Mouse (Mus musculus) midbrain, embryonic 12.5 days (tissue): ENCODE measurements around the gene Tldc1. TPM values are rescaled to one million over a fixed set of nuclear protein-coding genes. Genes with fewer than 3 reads are reported as not detected.

Experiments
- ATAC-seq: fragments of 200-750 bp; cut with Nextera tagmentation; 2 replicates; pipeline ENCODE4 v1.8.0; 2017; ENCODE audit warnings: low read depth, moderate TSS enrichment, moderate library complexity; ENCODE audit not compliant: low FRiP score
- H3K27ac ChIP-seq: fragments of 300-500 bp; sonication (generic); replicated peaks from 2 replicates; pipeline ENCODE4 v1.5.1; 2016; ENCODE audit warnings: mild to moderate bottlenecking
- H3K27me3 ChIP-seq: fragments of 300-500 bp; sonication (generic); 2 replicates; pipeline ENCODE4 v1.6.1; 2016; ENCODE audit warnings: mild to moderate bottlenecking
- H3K36me3 ChIP-seq: fragments of 300-500 bp; sonication (generic); 2 replicates; pipeline ENCODE4 v1.6.1; 2016
- H3K4me1 ChIP-seq: fragments of 300-500 bp; sonication (generic); 2 replicates; pipeline ENCODE4 v1.6.1; 2016
- H3K4me2 ChIP-seq: fragments of 300-500 bp; sonication (generic); replicated peaks from 2 replicates; pipeline ENCODE4 v1.6.1; 2016; ENCODE audit warnings: mild to moderate bottlenecking, moderate library complexity
- H3K4me3 ChIP-seq: fragments of 300-500 bp; sonication (generic); 2 replicates; pipeline ENCODE4 v1.5.1; 2016; ENCODE audit warnings: mild to moderate bottlenecking
- H3K9ac ChIP-seq: fragments of 300-500 bp; sonication (generic); replicated peaks from 2 replicates; pipeline ENCODE4 v1.6.1; 2016; ENCODE audit warnings: mild to moderate bottlenecking, moderate library complexity
- H3K9me3 ChIP-seq: fragments of 300-500 bp; sonication (generic); 2 replicates; pipeline ENCODE4 v1.6.1; 2016; ENCODE audit warnings: mild to moderate bottlenecking
- WGBS: fragments of 180-500 bp; shearing (Covaris S2); methylation state at CpG from one replicate; pipeline ENCODE4 v1.1.7; 2016; 5-methylcytosine and 5-hydroxymethylcytosine counted together
- polyA plus RNA-seq: library from polyadenylated mRNA; unstranded; fragments of >200 nt; fragmentation: Nextera tagmentation; extraction: Ambion mirVana; gene quantifications from 2 replicates; pipeline ENCODE4 v1.2.1, GENCODE M21; 2016

Tldc1 gene
- polyA plus RNA-seq, 1 experiment from 2014 or later = 10.3 TPM

DNA sequence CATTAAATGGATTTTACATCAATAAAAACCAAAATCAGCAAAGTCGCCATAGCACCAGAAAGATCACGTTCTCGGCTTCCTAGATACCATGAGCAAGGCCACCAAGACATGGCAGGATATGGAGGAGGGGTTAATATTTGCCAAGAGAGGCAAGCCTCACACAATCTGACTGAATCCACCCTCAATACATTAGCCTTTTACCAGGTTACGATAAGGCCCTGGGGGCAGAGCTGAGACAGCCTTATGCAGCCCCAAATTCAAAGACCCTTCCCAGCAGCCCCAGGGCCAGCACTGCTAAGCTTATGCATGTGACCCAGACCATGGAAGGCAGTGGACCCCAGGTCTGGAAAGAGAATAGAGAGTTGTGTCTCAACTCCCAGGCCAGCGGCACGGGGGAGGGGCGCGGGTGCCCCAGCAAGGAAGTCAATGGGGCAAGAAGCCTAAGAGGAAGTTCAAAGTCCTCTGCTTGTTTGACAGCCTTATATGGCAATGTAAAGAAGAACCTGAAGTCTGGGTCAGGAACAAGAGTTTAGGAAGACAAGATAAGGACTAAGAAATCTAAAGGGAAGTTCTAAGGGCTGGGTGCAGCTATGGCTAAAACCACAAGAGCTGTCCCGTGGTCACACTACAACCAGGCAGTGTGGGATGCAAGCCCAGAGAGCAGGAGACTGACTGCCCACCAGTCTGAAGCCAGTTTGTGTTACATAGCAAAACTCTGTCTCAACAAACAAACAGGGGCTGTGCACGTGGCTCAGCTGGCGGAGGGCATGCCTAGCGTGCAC lies 34.6 kb upstream of the Tldc1 start:
- WGBS = 73% methylated on average over 12 of the region's 12 CpGs
- peaks cover 33% of the 10 kb centered on the region for H3K36me3 ChIP-seq
- H3K27ac ChIP-seq = peak overlapping the region; percentile 17; the same call in 1 of the 2 replicates
- H3K4me2 ChIP-seq = no peak overlapping the region
- no peak overlapping the region for H3K4me3 ChIP-seq
- no peaks in the 10 kb centered on the region for H3K9me3 ChIP-seq
- peaks cover 60% of the 10 kb centered on the region for H3K4me1 ChIP-seq
- ATAC-seq = no peak
- H3K9ac ChIP-seq = no peak overlapping the region
- no peaks in the 10 kb centered on the region for H3K27me3 ChIP-seq

DNA sequence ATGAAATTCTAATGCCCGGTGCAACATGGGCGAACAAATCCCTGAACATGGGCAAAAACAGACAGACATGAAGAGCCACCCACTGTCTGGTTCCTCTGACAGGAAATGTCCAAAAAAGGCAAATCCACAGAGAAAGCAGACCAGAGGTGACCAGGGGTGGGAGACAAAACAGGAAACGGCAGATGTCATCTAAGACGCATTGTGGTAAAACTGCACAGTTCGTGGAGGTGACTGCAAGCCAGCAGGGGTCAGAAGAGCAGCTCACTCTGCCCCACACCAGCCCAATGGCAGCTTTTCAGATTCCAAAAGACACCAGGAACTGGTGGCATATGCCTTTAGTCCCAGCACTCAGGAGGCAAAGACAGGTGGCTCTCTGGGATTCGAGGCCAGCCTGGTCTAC lies 33.7 kb upstream of the Tldc1 start:
- peaks cover 53% of the 10 kb centered on the region for H3K4me1 ChIP-seq
- no peak overlapping the region for H3K9ac ChIP-seq
- H3K36me3 ChIP-seq = peaks cover 33% of the 10 kb centered on the region
- H3K9me3 ChIP-seq = no peaks in the 10 kb centered on the region
- H3K4me2 ChIP-seq = no peak overlapping the region
- no peak overlapping the region for H3K4me3 ChIP-seq
- no peak overlapping the region for H3K27ac ChIP-seq
- WGBS = 53% methylated on average over 6 of the region's 6 CpGs
- ATAC-seq = no peak
- no peaks in the 10 kb centered on the region for H3K27me3 ChIP-seq

DNA sequence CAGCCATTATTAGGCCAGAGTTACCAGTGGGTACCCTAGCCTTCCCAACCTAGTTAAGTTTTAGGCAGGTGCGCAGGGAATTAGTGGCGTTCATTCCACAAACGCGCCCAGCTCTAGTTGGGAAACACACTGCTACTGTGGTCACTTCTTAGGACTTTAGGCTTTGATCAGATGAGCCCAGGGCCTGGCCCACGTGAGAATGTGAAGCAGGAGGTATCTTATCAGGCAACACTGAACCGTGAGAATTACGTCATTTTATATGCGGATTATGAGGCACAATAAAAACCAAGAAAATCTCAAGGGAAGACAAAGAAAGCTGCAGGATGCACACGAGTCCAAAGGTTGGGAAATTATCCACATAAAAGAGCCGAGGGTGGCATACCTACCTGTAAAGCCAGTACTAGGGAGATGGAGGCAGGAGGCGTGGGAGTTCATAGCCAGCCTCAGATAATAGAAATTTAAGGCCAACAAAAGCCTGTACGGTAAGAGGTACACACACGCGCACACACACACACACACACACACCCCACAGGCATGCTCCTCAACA lies 32.8 kb upstream of the Tldc1 start:
- ATAC-seq = no peak
- Histone ChIP-seq H3K4me3 (no peak overlapping the region), H3K4me1 (peaks cover 54% of the 10 kb centered on the region), H3K27ac (peak overlapping the region; percentile 64; the same call in 1 of the 2 replicates), H3K36me3 (peaks cover 33% of the 10 kb centered on the region), H3K27me3 (no peaks in the 10 kb centered on the region), H3K9ac (no peak overlapping the region), H3K9me3 (no peaks in the 10 kb centered on the region), H3K4me2 (no peak overlapping the region)
- WGBS = 77% methylated on average over 14 of the region's 14 CpGs

DNA sequence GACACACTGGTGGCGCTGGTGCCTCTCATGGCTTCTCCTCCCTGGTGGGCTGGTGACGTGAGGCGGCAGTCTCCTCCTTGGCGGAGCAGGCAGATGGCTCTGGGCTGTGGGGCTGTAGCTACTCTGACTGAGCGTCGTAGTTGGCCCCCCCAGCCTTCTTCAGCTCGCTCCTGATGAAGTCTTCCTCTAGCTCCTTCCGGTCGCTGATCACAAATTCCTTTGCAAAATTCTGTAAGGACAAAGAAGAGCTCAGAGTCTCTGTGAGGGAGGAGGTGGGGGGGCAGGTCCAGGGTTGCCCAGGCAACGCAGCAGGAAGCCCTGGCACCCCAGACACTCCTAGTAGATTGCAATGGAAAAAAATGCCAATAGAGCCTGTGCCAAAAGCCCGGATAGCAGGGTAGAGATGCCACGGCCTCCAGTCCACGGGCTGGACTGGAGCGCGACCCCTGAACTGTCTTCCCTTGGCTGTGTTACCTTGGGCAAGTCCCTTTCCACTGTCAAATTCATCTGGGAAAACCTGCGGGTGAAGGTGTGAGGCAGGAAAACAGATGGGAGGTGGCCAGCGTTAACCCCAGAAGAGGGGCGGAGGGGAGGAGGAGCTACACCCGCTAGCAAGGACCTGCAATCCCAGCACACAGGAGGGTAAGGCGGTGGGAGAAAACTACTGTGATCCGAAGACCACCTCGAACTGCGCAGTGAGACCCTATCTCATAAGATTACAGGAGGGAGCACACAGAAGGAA lies 32.1 kb upstream of the Tldc1 start:
- H3K4me3 ChIP-seq = no peak overlapping the region
- peaks cover 30% of the 10 kb centered on the region for H3K36me3 ChIP-seq
- peak overlapping the region; percentile 64 for H3K27ac ChIP-seq
- no peak overlapping the region; the same call in 1 of the 2 replicates for H3K9ac ChIP-seq
- peaks cover 60% of the 10 kb centered on the region for H3K4me1 ChIP-seq
- ATAC-seq = peak; percentile 70
- peak overlapping the region; percentile 5; the same call in 1 of the 2 replicates for H3K4me2 ChIP-seq
- no peaks in the 10 kb centered on the region for H3K9me3 ChIP-seq
- 45% methylated on average over 21 of the region's 23 CpGs for WGBS
- H3K27me3 ChIP-seq = no peaks in the 10 kb centered on the region

DNA sequence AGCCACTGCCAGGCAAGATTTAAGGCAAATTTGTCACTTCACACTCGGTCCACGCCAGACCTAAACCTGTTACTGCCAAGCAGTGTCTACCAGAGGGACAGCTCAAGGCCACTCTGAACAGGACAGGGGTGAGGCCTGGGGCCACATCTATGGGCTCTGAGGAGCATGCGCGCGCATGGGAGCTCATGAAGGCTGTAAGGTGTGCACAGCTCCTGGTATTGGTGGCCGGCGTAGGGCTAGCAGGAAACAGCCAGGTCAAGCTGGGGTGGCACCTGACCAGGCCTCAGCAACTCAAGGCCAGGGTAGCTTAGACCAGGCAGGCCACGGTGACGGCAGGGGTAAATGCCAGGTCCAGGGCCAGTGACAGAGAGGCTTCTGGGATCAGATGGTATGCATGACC lies 31.4 kb upstream of the Tldc1 start:
- Histone ChIP-seq H3K27me3 (no peaks in the 10 kb centered on the region), H3K27ac (peak overlapping the region; percentile 25; the same call in 1 of the 2 replicates), H3K4me1 (peaks cover 61% of the 10 kb centered on the region), H3K36me3 (peaks cover 23% of the 10 kb centered on the region), H3K4me3 (no peak overlapping the region), H3K9me3 (no peaks in the 10 kb centered on the region), H3K4me2 (peak overlapping the region; percentile 5; the same call in 1 of the 2 replicates), H3K9ac (no peak overlapping the region; the same call in 1 of the 2 replicates)
- WGBS = 90% methylated on average over 9 of the region's 9 CpGs
- peak; percentile 20; the same call in 1 of the 2 replicates for ATAC-seq

DNA sequence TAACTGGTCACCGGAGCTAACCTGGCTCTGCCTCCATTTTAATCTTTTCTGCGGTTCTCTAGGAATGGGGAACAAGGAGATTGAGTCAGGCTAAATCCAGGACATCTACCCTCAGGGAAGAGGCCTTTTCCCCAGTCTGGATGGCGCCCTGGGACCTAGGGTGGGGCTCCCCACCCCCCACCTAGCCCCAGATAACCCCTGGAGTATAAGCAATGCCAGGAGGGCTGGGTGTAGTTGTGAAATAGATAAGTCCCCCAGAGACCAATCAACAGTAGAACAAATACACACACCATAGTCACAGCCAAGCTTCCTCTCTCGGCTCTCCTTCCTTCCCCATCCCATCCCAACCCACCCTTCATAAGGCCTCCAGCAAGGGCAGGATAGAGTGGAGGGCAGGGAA lies 29.5 kb upstream of the Tldc1 start:
- Histone ChIP-seq H3K36me3 (peaks cover 22% of the 10 kb centered on the region), H3K27ac (no peak overlapping the region), H3K4me1 (peaks cover 46% of the 10 kb centered on the region), H3K27me3 (no peaks in the 10 kb centered on the region), H3K9ac (no peak overlapping the region), H3K9me3 (no peaks in the 10 kb centered on the region), H3K4me2 (no peak overlapping the region), H3K4me3 (no peak overlapping the region)
- 94% methylated on average over 4 of the region's 4 CpGs for WGBS
- ATAC-seq = no peak

DNA sequence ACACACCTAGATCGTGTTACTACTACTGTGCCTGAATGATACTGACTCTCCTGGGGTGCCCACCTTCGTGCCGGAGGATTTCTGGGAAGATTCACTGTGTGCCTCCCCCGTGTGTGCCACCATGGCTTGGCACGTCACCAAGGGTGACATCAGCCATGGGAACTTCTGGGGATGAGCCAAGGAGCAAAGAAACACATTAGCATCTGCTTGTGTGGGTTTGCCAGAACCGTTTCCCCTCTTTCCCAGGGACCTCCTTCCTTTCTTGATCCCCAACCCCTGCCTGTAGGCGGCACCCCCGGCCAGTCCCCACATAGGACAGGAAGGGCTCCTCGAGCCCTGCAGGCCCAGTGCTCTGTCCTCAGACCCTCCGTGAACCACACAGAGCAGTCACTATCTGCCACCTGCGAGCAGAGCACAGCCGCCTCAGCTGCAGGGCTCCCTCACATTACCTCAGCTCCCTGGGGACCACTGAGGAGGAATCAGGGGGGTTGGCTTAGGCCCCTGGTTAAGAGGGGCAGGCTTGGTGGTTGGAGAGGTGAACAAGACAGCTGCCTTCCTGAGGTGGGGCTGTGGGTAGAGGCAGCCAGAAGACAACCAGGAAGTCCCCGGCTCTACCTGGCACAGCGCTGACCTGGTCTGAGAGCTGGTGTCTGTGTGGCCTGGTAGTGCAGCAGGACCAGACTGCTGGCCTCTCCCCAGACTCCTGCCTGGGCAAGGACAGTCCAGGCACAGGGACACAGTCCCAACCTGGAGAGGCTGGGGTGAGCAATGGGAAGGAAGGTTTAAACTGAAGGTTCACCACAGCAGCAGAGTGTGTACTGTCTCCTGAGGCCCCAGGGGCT lies 28.4 kb upstream of the Tldc1 start:
- Histone ChIP-seq H3K4me2 (no peak overlapping the region), H3K27ac (no peak overlapping the region), H3K4me3 (no peak overlapping the region), H3K9ac (no peak overlapping the region), H3K36me3 (peaks cover 22% of the 10 kb centered on the region), H3K27me3 (no peaks in the 10 kb centered on the region), H3K4me1 (peaks cover 40% of the 10 kb centered on the region), H3K9me3 (no peaks in the 10 kb centered on the region)
- 82% methylated on average over 14 of the region's 14 CpGs for WGBS
- ATAC-seq = no peak

DNA sequence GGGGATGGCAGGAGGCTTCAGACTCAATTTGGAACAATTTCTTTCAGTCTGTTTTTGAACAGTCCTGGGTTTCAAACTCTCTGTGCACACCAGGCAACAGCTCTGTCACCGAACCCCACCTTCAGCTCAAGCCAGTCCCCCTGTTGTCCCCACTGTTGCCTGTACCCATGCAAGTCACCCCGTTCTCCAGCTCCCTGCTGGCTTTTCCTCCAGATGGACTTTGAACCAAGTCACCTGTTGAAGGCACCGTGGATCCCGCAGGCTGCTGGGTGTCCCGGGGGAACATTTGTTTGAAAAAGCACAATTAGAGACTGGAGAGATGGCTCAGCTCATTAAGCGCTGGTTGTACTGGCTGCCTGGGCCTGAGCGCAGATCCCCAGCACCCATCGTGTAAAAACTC lies 27.1 kb upstream of the Tldc1 start:
- no peaks in the 10 kb centered on the region for H3K27me3 ChIP-seq
- no peaks in the 10 kb centered on the region for H3K9me3 ChIP-seq
- 77% methylated on average over 8 of the region's 8 CpGs for WGBS
- ATAC-seq = no peak
- no peak overlapping the region for H3K27ac ChIP-seq
- no peak overlapping the region for H3K9ac ChIP-seq
- H3K4me3 ChIP-seq = no peak overlapping the region
- H3K4me1 ChIP-seq = peaks cover 37% of the 10 kb centered on the region
- peaks cover 22% of the 10 kb centered on the region for H3K36me3 ChIP-seq
- H3K4me2 ChIP-seq = no peak overlapping the region

DNA sequence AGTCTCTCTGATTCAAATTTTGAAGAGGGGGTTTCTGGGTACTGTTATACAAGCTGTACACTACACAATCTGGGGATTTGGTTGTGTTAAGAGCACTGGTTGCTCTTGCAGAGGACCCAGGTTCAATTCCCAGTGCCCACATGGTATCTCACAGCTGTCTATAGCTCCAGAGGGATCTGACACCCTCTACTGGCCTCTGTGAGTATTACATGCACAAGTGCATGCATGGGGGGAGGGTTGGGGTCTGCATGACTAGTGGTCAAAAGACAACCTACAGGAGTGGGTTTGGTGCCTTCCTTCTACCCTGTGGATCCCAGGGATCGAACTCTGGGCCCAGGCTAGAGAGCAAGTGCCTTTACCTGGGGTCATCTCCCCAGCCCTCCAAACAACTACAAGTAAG lies 24.4 kb upstream of the Tldc1 start:
- no peaks in the 10 kb centered on the region for H3K27me3 ChIP-seq
- H3K4me3 ChIP-seq = no peak overlapping the region
- peaks cover 45% of the 10 kb centered on the region for H3K4me1 ChIP-seq
- H3K36me3 ChIP-seq = no peaks in the 10 kb centered on the region
- WGBS = 96% methylated on average over 1 of the region's 1 CpGs
- ATAC-seq = no peak
- H3K27ac ChIP-seq = no peak overlapping the region
- no peak overlapping the region for H3K9ac ChIP-seq
- H3K9me3 ChIP-seq = no peaks in the 10 kb centered on the region
- no peak overlapping the region for H3K4me2 ChIP-seq

DNA sequence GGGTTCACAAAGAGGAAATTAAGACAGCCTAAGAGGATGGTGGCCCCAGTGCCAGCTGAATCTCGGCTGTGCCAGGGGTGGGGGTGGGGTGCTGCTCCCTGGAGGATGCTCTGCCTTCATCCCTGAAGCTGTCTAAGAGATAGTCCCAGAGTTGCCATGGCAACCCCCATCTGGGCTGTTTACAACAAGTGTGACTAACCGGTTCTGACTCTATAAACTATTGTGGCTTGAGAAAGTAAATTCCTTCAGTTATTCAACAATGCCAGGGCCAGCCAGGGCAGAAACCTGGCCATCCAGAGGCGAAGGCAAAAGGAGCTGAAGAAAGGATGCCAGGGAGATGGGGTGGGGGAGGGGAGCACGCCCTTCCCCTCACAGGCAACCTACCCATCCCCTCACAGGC lies 23.0 kb upstream of the Tldc1 start:
- peak overlapping the region; percentile 17; the same call in 1 of the 2 replicates for H3K9ac ChIP-seq
- no peak overlapping the region for H3K4me3 ChIP-seq
- H3K36me3 ChIP-seq = no peaks in the 10 kb centered on the region
- peaks cover 3% of the 10 kb centered on the region; the same call in 1 of the 2 replicates for H3K27me3 ChIP-seq
- WGBS = 0% methylated on average over 4 of the region's 4 CpGs
- H3K27ac ChIP-seq = peak overlapping the region; percentile 59
- H3K4me2 ChIP-seq = no peak overlapping the region
- H3K4me1 ChIP-seq = peaks cover 35% of the 10 kb centered on the region
- no peaks in the 10 kb centered on the region for H3K9me3 ChIP-seq
- ATAC-seq = no peak

DNA sequence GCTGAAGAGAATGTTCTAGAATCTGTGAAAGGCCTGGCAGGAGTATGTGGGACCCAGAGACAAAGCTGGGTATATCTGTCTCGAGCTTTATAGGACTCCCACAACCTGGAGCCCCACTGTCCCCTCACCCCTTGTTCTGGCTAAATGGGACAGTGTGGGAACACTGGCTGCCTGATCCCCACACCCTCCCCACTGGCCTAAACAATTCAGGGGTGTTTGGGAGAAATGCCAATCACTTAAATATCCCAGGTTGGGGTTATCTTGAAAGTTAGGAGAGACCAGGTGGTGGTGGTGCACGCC lies 20.7 kb upstream of the Tldc1 start:
- Histone ChIP-seq H3K4me1 (peaks cover 30% of the 10 kb centered on the region), H3K9ac (no peak overlapping the region), H3K27ac (peak overlapping the region; percentile 81), H3K4me3 (no peak overlapping the region), H3K4me2 (peak overlapping the region; percentile 34), H3K9me3 (no peaks in the 10 kb centered on the region), H3K36me3 (no peaks in the 10 kb centered on the region), H3K27me3 (peaks cover 4% of the 10 kb centered on the region; the same call in 1 of the 2 replicates)
- 0 out of 2 replicates have a peak, but pooled peaks have one; percentile 34 for ATAC-seq
- WGBS = 55% methylated on average over 2 of the region's 2 CpGs
